Mouse (Mus musculus) Patski (cell line): ENCODE measurements around the gene Cux1. TPM values are rescaled to one million over a fixed set of nuclear protein-coding genes. Genes with fewer than 3 reads are reported as not detected.

Experiments used
- ATAC-seq: fragments of 100-300 bp; one replicate; pipeline ENCODE4 v1.8.0; 2021
- CTCF ChIA-PET: fragments of 350-600 bp; sonication (Branson Sonifier 250); formaldehyde crosslinking; loops from one replicate; lab custom pipeline; 2022; ENCODE audit warnings: inconsistent platforms; lab: Charles Lee
- POLR2A ChIA-PET: fragments of 350-600 bp; sonication (Branson Sonifier 250); formaldehyde crosslinking; loops from one replicate; lab custom pipeline; 2022; ENCODE audit warnings: antibody characterized with exemption, inconsistent platforms; lab: Charles Lee
- DNase-seq: peaks from one replicate; pipeline ENCODE4 v3.0.0-alpha.2; 2011; ENCODE audit warnings: low read depth, low spot score
- H3K27me3 ChIP-seq: fragments of 371-371 bp; one replicate; pipeline ENCODE4 v1.5.1; 2021
- CTCF ChIP-seq: fragments of 100-300 bp; IDR thresholded peaks from one replicate; pipeline ENCODE4 v1.5.1; 2021
- in situ Hi-C: fragments of 300-500 bp; cut with MboI; formaldehyde crosslinking; loops from 3 replicates; pipeline ENCODE4 v1.11.1; 2018; ENCODE audit warnings: low pct_unique_long_range_greater_than_20kb, mixed read lengths
- polyA plus RNA-seq: library from polyadenylated mRNA; unstranded; gene quantifications from one replicate; pipeline ENCODE4 v1.2.3, GENCODE M21; 2021

Gene Cux1
- polyA plus RNA-seq, 1 experiment from 2014 or later, result 166 TPM

GRCm38 (mm10) chr5:136543171-136543570, 24.1 kb downstream of the Cux1 start:
- POLR2A ChIA-PET, result interaction anchor here (0.7 to 1.5 kb wide), 3 partner anchors 21 to 125 kb away, joined by 3 to 5 read pairs (median 3); no protein-coding TSS in a partner anchor
- DNase-seq (no peak), ATAC-seq (no peak)
- TF ChIP-seq CTCF, result no peak
- H3K27me3 ChIP-seq, result no peaks in the 10 kb centered on the region
- CTCF ChIA-PET, result interaction anchor here (1.2 kb wide), 1 partner anchor 27 kb away, joined by 3 read pairs; no protein-coding TSS in a partner anchor
- in situ Hi-C loops, result loop anchor here (25.0 kb wide), 1 partner anchor 1006 kb away; the partner anchor contains the start of gene Hip1

DNA sequence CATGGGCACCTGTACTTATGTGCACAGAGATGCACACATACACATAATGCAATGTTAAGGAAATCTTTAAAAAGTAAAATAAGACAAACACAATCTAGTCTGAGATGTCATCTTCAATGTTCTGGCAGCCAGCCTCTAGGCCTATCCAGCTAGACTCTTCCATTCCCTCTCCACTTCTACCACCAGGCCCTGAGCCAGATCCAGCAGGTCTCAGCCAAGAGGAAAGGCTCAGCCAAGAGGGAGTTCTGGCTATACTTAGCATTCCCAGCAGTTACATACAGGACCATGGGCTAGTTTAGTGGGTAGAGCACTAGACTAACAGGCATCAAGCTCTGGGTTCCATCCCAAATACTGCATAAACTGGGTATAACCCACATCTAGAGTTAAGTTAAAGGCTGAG, 26.3 kb downstream of the Cux1 start:
- ChIA-PET POLR2A (interaction anchor here (1.2 kb wide), 1 partner anchor 25 kb away, joined by 3 read pairs; no protein-coding TSS in a partner anchor), CTCF (interaction anchor here (1.0 kb wide), 1 partner anchor 71 kb away, joined by 3 read pairs; no protein-coding TSS in a partner anchor)
- TF ChIP-seq CTCF, result no peak
- ATAC-seq (no peak), DNase-seq (no peak)
- in situ Hi-C loops, result loop anchor here (25.0 kb wide), 1 partner anchor 1004 kb away; the partner anchor contains the start of gene Hip1
- no peaks in the 10 kb centered on the region for H3K27me3 ChIP-seq

DNA sequence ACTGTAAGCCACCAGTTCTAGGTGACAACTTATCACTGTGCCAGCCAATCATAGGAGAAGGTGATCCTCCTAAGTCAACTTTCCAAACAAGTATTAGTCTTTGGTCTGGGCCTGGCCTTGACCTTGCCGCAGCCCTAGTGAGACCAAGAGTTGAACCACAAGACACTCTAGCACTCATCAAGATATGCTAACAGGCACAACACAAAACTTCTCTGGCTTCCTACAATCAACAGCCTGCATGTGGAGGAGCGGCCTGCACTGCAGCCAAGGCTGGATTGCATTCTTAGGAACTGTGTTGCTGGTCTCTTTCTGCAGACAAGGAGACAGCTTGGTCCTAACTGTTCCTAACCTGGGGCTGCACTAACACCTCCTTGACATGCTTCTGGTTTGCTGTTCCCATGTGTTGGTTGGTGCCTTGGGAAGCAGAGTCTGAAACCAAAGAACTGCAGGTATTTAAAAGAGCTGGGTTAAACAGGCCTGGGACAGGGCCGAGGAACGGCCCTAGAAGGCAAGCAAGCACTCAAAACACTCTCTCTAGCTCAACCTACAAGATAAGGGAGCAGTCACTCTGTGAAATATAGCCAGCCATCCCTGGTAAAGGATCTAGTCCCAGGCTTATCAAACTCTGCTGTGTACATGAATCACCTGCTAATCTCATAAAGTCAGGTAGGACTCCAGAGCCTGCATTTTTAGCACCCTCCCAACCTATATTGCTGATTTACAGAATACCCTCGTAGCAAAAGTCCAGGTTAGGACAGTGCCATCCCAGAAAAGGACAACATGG, 27.0 kb downstream of the Cux1 start:
- no peak for DNase-seq
- ChIA-PET POLR2A (interaction anchor here (0.9 to 1.2 kb wide), 2 partner anchors 26 to 133 kb away, joined by 3 read pairs; no protein-coding TSS in a partner anchor), CTCF (interaction anchor here (1.0 to 1.2 kb wide), 2 partner anchors 24 to 71 kb away, joined by 3 to 4 read pairs; no protein-coding TSS in a partner anchor)
- in situ Hi-C loops, result loop anchor here (25.0 kb wide), 1 partner anchor 1003 kb away; the partner anchor contains the start of gene Hip1
- no peak for ATAC-seq
- no peak for TF ChIP-seq CTCF
- H3K27me3 ChIP-seq, result no peaks in the 10 kb centered on the region

DNA sequence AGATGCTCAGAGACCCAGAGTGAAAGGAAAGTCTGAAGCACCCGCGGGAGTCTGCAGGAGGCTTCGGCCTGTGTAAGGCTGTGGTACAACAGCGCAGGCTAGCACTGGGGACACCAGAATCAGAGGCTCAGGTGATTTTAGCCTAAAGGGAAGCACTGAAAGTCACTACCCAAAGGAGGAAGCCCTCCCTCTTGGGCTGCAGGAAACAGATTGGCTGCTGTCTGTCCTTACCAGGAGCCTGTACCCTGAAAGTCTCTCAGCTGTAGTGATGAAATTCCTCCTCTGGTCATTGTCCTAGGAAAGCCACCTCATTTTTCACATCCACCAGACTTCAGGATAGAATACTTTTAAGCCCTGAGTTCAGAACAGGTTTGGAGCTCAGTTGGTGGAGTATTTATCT, 30.5 kb downstream of the Cux1 start:
- CTCF ChIA-PET, result interaction anchor here (1.0 kb wide), 1 partner anchor 9 kb away, joined by 3 read pairs; no protein-coding TSS in a partner anchor
- no peaks in the 10 kb centered on the region for H3K27me3 ChIP-seq
- POLR2A ChIA-PET, result interaction anchor here (1.1 kb wide), 1 partner anchor 68 kb away, joined by 3 read pairs; no protein-coding TSS in a partner anchor
- no peak for TF ChIP-seq CTCF
- ATAC-seq (no peak), DNase-seq (no peak)
- in situ Hi-C loops, result loop anchor here (25.0 kb wide), 1 partner anchor 999 kb away; the partner anchor contains the start of gene Hip1

DNA sequence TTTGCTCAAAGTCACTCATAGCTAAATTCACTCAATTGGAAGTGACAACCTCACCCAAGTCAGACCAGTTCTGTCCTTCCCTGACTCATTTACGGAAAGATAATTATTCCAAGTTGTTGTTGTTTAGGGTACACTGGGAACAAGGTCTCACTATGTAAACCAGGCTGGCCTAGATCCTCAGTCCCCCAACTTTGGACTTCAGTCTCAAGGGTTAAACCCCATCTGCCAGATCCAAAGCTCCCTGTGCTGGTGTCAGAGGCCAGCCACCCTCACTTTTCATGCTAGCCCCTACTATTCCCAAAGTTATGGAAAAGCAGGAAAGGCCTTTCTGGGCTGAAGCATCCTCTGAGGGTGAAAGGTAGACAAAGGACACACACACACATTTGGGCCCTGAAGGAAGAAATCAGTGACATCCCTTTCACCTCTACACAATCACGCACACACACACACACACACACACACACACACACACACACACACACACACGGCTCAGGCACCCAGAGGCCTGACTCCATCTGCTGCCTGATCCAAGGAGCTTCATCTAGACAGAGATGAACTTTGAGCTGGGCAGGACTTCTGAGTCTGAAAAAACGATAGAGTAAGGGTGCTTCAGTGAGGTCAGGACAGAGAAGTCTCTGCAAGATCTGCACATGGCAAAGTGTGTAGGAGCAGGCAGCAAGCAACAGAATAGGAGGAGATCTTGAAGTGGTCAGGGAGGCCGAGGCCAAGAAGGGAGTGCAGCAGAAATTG, 31.1 kb downstream of the Cux1 start:
- ChIA-PET POLR2A (interaction anchor here (1.1 kb wide), 1 partner anchor 67 kb away, joined by 3 read pairs; no protein-coding TSS in a partner anchor), CTCF (interaction anchor here (0.8 to 1.6 kb wide), 5 partner anchors 8 to 254 kb away, joined by 3 to 5 read pairs (median 3); no protein-coding TSS in a partner anchor)
- in situ Hi-C loops, result loop anchor here (25.0 kb wide), 1 partner anchor 999 kb away; the partner anchor contains the start of gene Hip1
- ATAC-seq (no peak), DNase-seq (no peak)
- H3K27me3 ChIP-seq, result no peaks in the 10 kb centered on the region
- no peak for TF ChIP-seq CTCF

- CTCF ChIA-PET, result interaction anchor here (0.8 to 1.6 kb wide), 5 partner anchors 9 to 253 kb away, joined by 3 to 5 read pairs (median 4); no protein-coding TSS in a partner anchor
- no peaks in the 10 kb centered on the region for H3K27me3 ChIP-seq
- TF ChIP-seq CTCF, result no peak
- in situ Hi-C loops, result loop anchor here (25.0 kb wide), 1 partner anchor 998 kb away; the partner anchor contains the start of gene Hip1
- POLR2A ChIA-PET, result no interaction called here
- DNase-seq, result no peak
- ATAC-seq, result no peak
Measured at GRCm38 (mm10) chr5:136535204-136535603, 32.1 kb downstream of the Cux1 start.

GRCm38 (mm10) chr5:136533371-136534276, 33.7 kb downstream of the Cux1 start:
- in situ Hi-C loops, result loop anchor here (25.0 kb wide), 1 partner anchor 996 kb away; the partner anchor contains the start of gene Hip1
- DNase-seq, result no peak
- no peaks in the 10 kb centered on the region for H3K27me3 ChIP-seq
- ChIA-PET CTCF (interaction anchor here (0.9 to 1.8 kb wide), 6 partner anchors 10 to 53 kb away, joined by 3 to 7 read pairs (median 3); no protein-coding TSS in a partner anchor), POLR2A (interaction anchor here (0.9 to 1.6 kb wide), 4 partner anchors 16 to 22 kb away, joined by 3 to 6 read pairs (median 3); no protein-coding TSS in a partner anchor)
- no peak for TF ChIP-seq CTCF
- ATAC-seq, result no peak

DNA sequence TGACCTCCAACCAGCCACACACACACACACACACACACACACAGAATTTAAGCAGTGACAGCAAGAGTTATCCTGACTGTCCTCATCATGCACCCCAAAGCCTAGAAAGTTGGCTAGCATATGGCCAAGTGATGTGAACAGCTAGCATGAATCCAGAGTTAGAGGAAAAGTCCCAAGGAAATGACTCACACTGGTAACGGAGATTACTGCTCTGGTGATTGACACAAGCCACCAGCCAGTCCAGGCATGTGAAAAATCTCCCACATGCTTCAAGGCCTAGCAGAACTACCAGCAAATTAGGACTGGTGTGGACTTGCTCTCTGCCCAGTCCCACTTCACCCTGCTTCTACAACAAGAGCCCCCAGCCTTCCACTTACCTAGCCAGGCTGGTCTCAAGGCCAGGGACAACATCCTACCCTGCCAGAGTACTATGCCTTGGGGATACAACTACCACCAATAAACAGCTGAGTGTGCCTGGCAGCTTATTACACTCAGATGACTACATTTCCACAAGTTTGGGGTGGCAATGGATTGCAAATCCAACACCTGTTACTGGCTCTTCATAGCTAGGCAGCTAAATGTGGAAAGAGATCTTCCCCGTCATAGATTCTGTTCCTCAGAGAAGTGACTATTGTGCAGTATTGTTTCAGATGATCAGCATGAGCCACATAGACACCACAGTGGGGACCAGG, 35.5 kb downstream of the Cux1 start:
- no peaks in the 10 kb centered on the region for H3K27me3 ChIP-seq
- peak; percentile 78 for DNase-seq
- ChIA-PET CTCF (interaction anchor here (0.8 to 1.8 kb wide), 10 partner anchors 9 to 33 kb away, joined by 3 to 5 read pairs (median 4); no protein-coding TSS in a partner anchor), POLR2A (interaction anchor here (0.6 to 1.9 kb wide), 5 partner anchors 9 to 227 kb away, joined by 3 to 7 read pairs (median 3); no protein-coding TSS in a partner anchor)
- peak; percentile 84 for ATAC-seq
- in situ Hi-C loops, result loop anchor here (25.0 kb wide), 1 partner anchor 995 kb away; the partner anchor contains the start of gene Hip1
- no peak for TF ChIP-seq CTCF
